Mouse (Mus musculus): Measurements from ENCODE around the gene Ubac2. TPM values are rescaled to one million over a fixed set of nuclear protein-coding genes. Genes with fewer than 3 reads are reported as not detected.

The Ubac2 gene
- 52.6 and 55.8 TPM in 2 replicates for polyA plus RNA-seq (2012)

DNA sequence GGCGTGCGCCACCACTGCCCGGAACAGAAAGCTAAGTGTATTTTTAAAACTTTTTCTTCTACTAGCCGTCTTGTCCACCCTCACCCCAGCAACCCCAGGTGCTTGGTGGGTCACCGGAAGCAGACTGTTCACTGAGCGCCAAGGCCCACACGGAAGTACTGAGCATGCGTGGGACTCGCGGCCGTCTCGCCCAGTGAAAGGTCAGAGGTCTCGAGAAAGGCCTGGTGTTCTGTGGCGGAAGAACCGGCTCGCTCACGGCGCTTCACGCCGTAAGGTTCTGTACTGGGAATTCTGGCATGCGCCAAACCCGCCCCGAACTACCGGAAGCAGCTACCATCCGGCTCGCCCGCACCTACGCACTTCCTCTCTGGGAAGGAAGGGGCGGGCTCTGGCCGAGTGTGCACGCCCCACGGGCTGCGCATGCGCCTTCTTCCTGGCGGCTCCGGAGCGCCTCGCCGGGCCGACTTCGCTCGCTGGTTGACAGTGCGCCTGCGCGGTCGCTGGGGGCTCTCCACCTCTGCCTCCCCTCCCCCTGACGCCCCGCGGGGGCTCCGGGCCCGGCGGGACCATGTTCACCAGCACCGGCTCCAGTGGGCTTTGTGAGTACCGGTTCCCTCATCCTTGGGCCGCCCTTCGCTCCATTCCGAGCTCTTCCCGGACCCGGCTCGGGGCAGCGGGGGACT is at the start of gene Ubac2:
Ubac2 (plus strand) TSS at position 445 of the 683 bp plus-strand sequence.

DNA sequence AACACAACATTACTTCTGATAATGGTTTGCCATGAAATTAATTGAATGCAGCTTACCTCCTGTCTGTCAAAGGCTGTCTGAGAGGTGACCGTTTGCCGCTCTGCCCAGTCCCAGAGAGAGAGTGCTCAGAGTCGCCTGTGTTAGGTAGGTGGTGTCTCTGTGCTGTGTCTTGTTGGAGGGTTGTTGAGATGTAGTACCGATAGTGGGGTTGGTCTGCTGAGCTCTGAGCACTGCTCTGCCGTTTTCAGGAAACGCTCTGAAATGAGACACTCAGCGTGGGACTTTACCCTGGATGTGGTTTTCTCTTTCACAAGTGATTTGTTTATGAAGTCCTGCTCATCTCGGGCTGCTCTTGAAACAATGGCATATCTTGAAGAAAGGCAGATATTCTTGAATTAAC is 37.2 kb downstream of the Ubac2 start, which contains the start of gene Gpr18:
Gpr18 (minus strand) TSS at position 161 of the 400 bp plus-strand sequence.

DNA sequence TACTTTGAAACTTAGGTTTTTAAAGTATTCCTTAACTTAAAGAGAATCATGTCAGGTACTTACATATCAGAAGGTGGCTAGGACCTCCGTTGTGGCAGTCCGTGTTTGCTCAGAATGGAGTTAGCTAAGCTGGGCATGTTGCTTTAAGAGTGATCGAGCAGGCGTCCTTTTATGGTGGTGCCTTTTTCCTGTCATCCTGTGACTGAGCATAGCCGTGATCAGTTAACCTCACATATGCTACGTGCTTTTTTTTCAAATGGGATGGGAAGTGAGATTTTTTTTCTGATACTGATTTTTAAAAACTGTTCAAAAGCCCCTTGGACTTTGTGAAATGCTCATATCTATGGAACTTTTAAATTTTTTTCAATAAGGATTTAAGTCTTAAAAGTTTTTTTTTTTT is 86.6 kb downstream of the Ubac2 start, which contains the start of gene Gpr183:
Gpr183 (minus strand) TSS at position 206 of the 400 bp plus-strand sequence.

DNA sequence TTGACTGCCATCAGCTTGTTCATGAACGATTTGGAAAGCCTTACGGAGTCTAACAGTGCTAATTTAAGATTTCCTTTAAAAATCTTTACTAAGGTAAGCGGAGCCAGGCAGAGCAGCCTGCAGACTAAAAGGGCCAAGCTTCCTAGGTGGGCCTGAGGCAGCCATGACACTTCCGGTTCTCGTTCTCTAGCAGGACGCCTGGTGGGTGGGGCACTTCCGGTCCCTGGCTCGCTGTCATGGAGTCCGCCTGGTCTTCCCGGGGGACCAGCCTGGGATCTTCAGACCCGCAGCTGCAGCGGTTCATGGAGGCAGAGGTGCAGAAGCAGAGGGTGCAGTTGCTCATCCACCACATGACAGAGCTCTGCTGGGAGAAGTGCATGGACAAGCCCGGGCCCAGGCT is 156.0 kb downstream of the Ubac2 start, which contains the start of gene Timm8a2:
Timm8a2 (plus strand) TSS at position 224 of the 400 bp plus-strand sequence.

Other genes with a start within 250 kb of the Ubac2 start
- gene Dock9, start 80.8 kb upstream of the Ubac2 start, polyA plus RNA-seq (2012), result 2.9 and 3.5 TPM in 2 replicates
- gene Gpr18, start 37.2 kb downstream of the Ubac2 start, polyA plus RNA-seq (2012), result 2.1 TPM in 2 replicates
- 1.7 and 2.3 TPM in 2 replicates for gene Gpr183, start 86.6 kb downstream of the Ubac2 start, polyA plus RNA-seq (2012)
- 0.07 and 0.10 TPM in 2 replicates for gene Timm8a2, start 156.1 kb downstream of the Ubac2 start, polyA plus RNA-seq (2012)
- 78.4 and 106 TPM in 2 replicates for gene Tm9sf2, start 228.4 kb downstream of the Ubac2 start, polyA plus RNA-seq (2012)

All from megakaryocyte-erythroid progenitor cell, adult 5 weeks (primary cell).